Mouse (Mus musculus) forebrain, embryonic 13.5 days (tissue): ENCODE measurements at regions not wholly inside any gene's neighbourhood (a gene's known extent, or its start where the extent isn't known, plus 50 kb on each side); places are given as distances from the start of the nearest gene placed in this dataset.

Source experiments
- ATAC-seq: fragments of 200-750 bp; cut with Nextera tagmentation; 2 replicates; pipeline ENCODE4 v1.8.0; 2017
- H3K27ac ChIP-seq: fragments of 300-500 bp; sonication (generic); 2 replicates; pipeline ENCODE4 v1.5.1; 2015; ENCODE audit warnings: inconsistent platforms, mild to moderate bottlenecking, moderate library complexity
- H3K27me3 ChIP-seq: fragments of 300-500 bp; sonication (generic); 2 replicates; pipeline ENCODE4 v1.6.1; 2015; ENCODE audit warnings: mild to moderate bottlenecking, inconsistent platforms
- H3K36me3 ChIP-seq: fragments of 300-500 bp; sonication (generic); 2 replicates; pipeline ENCODE4 v1.6.1; 2015; ENCODE audit warnings: mild to moderate bottlenecking, inconsistent platforms; ENCODE audit not compliant: poor library complexity, severe bottlenecking
- H3K4me1 ChIP-seq: fragments of 300-500 bp; sonication (generic); 2 replicates; pipeline ENCODE4 v1.6.1; 2015; ENCODE audit warnings: inconsistent platforms
- H3K4me2 ChIP-seq: fragments of 300-500 bp; sonication (generic); 2 replicates; pipeline ENCODE4 v1.6.1; 2015; ENCODE audit warnings: inconsistent platforms, mild to moderate bottlenecking, moderate library complexity
- H3K4me3 ChIP-seq: fragments of 300-500 bp; sonication (generic); 2 replicates; pipeline ENCODE4 v1.5.1; 2015; ENCODE audit warnings: mild to moderate bottlenecking, inconsistent platforms
- H3K9ac ChIP-seq: fragments of 300-500 bp; sonication (generic); 2 replicates; pipeline ENCODE4 v1.6.1; 2015; ENCODE audit warnings: mild to moderate bottlenecking, inconsistent platforms
- H3K9me3 ChIP-seq: fragments of 300-500 bp; sonication (generic); replicated peaks from 2 replicates; pipeline ENCODE4 v1.6.1; 2016; ENCODE audit warnings: inconsistent platforms
- WGBS: fragments of 180-500 bp; shearing (Covaris S2); methylation state at CpG from one replicate; pipeline ENCODE4 v1.1.7; 2015; 5-methylcytosine and 5-hydroxymethylcytosine counted together

GRCm38 (mm10) chr3:140872511-140872910 lies 339.6 kb downstream of the Pdha2 start:
- 78% methylated on average over 1 of the region's 1 CpGs for WGBS
- H3K36me3 ChIP-seq = no peaks in the 10 kb centered on the region
- no peak for ATAC-seq

GRCm38 (mm10) chr3:140871261-140871660 lies 340.9 kb downstream of the Pdha2 start:
- 98% methylated on average over 2 of the region's 2 CpGs for WGBS
- H3K27ac ChIP-seq = no peak overlapping the region
- H3K4me3 ChIP-seq = no peak overlapping the region
- H3K36me3 ChIP-seq = no peaks in the 10 kb centered on the region
- no peaks in the 10 kb centered on the region for H3K9me3 ChIP-seq
- ATAC-seq = no peak
- H3K4me1 ChIP-seq = no peaks in the 10 kb centered on the region
- H3K9ac ChIP-seq = no peak overlapping the region
- no peaks in the 10 kb centered on the region for H3K27me3 ChIP-seq
- H3K4me2 ChIP-seq = no peak overlapping the region

More at GRCm38 (mm10) chr3:140872511-140872910, 339.6 kb downstream of the Pdha2 start:
- Histone ChIP-seq H3K9me3 (no peaks in the 10 kb centered on the region), H3K27me3 (no peaks in the 10 kb centered on the region), H3K4me1 (no peaks in the 10 kb centered on the region), H3K9ac (no peak overlapping the region), H3K4me3 (no peak overlapping the region), H3K27ac (no peak overlapping the region), H3K4me2 (no peak overlapping the region)

GRCm38 (mm10) chr3:140840197-140840596 lies 372.0 kb downstream of the Pdha2 start:
- Histone ChIP-seq H3K9me3 (no peaks in the 10 kb centered on the region), H3K4me3 (no peak overlapping the region), H3K9ac (no peak overlapping the region), H3K4me2 (no peak overlapping the region), H3K36me3 (no peaks in the 10 kb centered on the region), H3K4me1 (no peaks in the 10 kb centered on the region), H3K27ac (no peak overlapping the region), H3K27me3 (no peaks in the 10 kb centered on the region)
- 73% methylated on average over 2 of the region's 2 CpGs for WGBS
- ATAC-seq = no peak

GRCm38 (mm10) chr3:140837976-140838581 lies 374.1 kb downstream of the Pdha2 start:
- Histone ChIP-seq H3K4me1 (no peaks in the 10 kb centered on the region), H3K4me3 (no peak overlapping the region), H3K27ac (no peak overlapping the region), H3K4me2 (no peak overlapping the region), H3K36me3 (no peaks in the 10 kb centered on the region), H3K27me3 (no peaks in the 10 kb centered on the region), H3K9ac (no peak overlapping the region), H3K9me3 (no peaks in the 10 kb centered on the region)
- ATAC-seq = no peak
- WGBS = 87% methylated on average over 2 of the region's 2 CpGs

- Histone ChIP-seq H3K4me1 (no peaks in the 10 kb centered on the region), H3K9me3 (no peaks in the 10 kb centered on the region), H3K36me3 (no peaks in the 10 kb centered on the region), H3K4me2 (no peak overlapping the region), H3K9ac (no peak overlapping the region), H3K27ac (no peak overlapping the region), H3K4me3 (no peak overlapping the region), H3K27me3 (no peaks in the 10 kb centered on the region)
- ATAC-seq = no peak
These were observed 390.9 kb downstream of the Pdha2 start for GRCm38 (mm10) chr3:140821266-140821665.

GRCm38 (mm10) chr3:140805586-140805985 lies 406.6 kb downstream of the Pdha2 start:
- WGBS = 91% methylated on average over 2 of the region's 2 CpGs
- Histone ChIP-seq H3K9me3 (no peaks in the 10 kb centered on the region), H3K4me2 (no peak overlapping the region), H3K4me3 (no peak overlapping the region), H3K27me3 (no peaks in the 10 kb centered on the region), H3K36me3 (no peaks in the 10 kb centered on the region), H3K4me1 (no peaks in the 10 kb centered on the region), H3K9ac (no peak overlapping the region), H3K27ac (no peak overlapping the region)
- ATAC-seq = no peak

GRCm38 (mm10) chr3:140792943-140793342 lies 419.2 kb downstream of the Pdha2 start:
- 86% methylated on average over 2 of the region's 2 CpGs for WGBS
- H3K4me2 ChIP-seq = no peak overlapping the region

GRCm38 (mm10) chr3:140785700-140786099 lies 426.5 kb downstream of the Pdha2 start:
- no peak for ATAC-seq
- 75% methylated on average over 3 of the region's 3 CpGs for WGBS
- H3K27me3 ChIP-seq = no peaks in the 10 kb centered on the region
- no peaks in the 10 kb centered on the region for H3K36me3 ChIP-seq
- no peaks in the 10 kb centered on the region for H3K9me3 ChIP-seq
- no peak overlapping the region for H3K4me3 ChIP-seq
- no peak overlapping the region for H3K9ac ChIP-seq
- no peaks in the 10 kb centered on the region for H3K4me1 ChIP-seq
- H3K27ac ChIP-seq = no peak overlapping the region
- no peak overlapping the region for H3K4me2 ChIP-seq

More at GRCm38 (mm10) chr3:140792943-140793342, 419.2 kb downstream of the Pdha2 start:
- no peaks in the 10 kb centered on the region for H3K36me3 ChIP-seq
- no peaks in the 10 kb centered on the region for H3K4me1 ChIP-seq
- no peaks in the 10 kb centered on the region for H3K27me3 ChIP-seq
- ATAC-seq = no peak
- H3K9ac ChIP-seq = no peak overlapping the region
- no peak overlapping the region for H3K4me3 ChIP-seq
- no peak overlapping the region for H3K27ac ChIP-seq
- H3K9me3 ChIP-seq = no peaks in the 10 kb centered on the region

GRCm38 (mm10) chr3:140760051-140760450 lies 452.1 kb downstream of the Pdha2 start:
- Histone ChIP-seq H3K27me3 (no peaks in the 10 kb centered on the region), H3K27ac (no peak overlapping the region), H3K4me1 (no peaks in the 10 kb centered on the region), H3K36me3 (no peaks in the 10 kb centered on the region), H3K9ac (no peak overlapping the region), H3K4me3 (no peak overlapping the region), H3K9me3 (no peaks in the 10 kb centered on the region), H3K4me2 (no peak overlapping the region)
- no peak for ATAC-seq
- WGBS = 79% methylated on average over 4 of the region's 4 CpGs

GRCm38 (mm10) chr3:140744501-140744900 lies 467.7 kb downstream of the Pdha2 start:
- Histone ChIP-seq H3K36me3 (no peaks in the 10 kb centered on the region), H3K9ac (no peak overlapping the region), H3K9me3 (no peaks in the 10 kb centered on the region), H3K4me1 (no peaks in the 10 kb centered on the region), H3K27me3 (no peaks in the 10 kb centered on the region), H3K4me2 (no peak overlapping the region), H3K27ac (no peak overlapping the region), H3K4me3 (no peak overlapping the region)
- 62% methylated on average over 2 of the region's 2 CpGs for WGBS
- no peak for ATAC-seq

- Histone ChIP-seq H3K36me3 (no peaks in the 10 kb centered on the region), H3K4me2 (no peak overlapping the region), H3K9me3 (no peaks in the 10 kb centered on the region), H3K4me1 (no peaks in the 10 kb centered on the region), H3K27me3 (no peaks in the 10 kb centered on the region), H3K27ac (no peak overlapping the region), H3K4me3 (no peak overlapping the region), H3K9ac (no peak overlapping the region)
- ATAC-seq = no peak
- whole genome bisulfite sequencing = 84% methylated on average over 1 of the region's 1 CpGs
These were observed 471.7 kb downstream of the Pdha2 start for GRCm38 (mm10) chr3:140740430-140740829.

GRCm38 (mm10) chr3:140738654-140739369 lies 473.3 kb downstream of the Pdha2 start:
- no peaks in the 10 kb centered on the region for H3K4me1 ChIP-seq
- WGBS = 82% methylated on average over 8 of the region's 8 CpGs
- no peaks in the 10 kb centered on the region for H3K9me3 ChIP-seq
- H3K9ac ChIP-seq = no peak overlapping the region
- H3K4me2 ChIP-seq = no peak overlapping the region
- H3K36me3 ChIP-seq = no peaks in the 10 kb centered on the region
- H3K27me3 ChIP-seq = no peaks in the 10 kb centered on the region
- ATAC-seq = no peak
- no peak overlapping the region for H3K27ac ChIP-seq
- H3K4me3 ChIP-seq = no peak overlapping the region

GRCm38 (mm10) chr3:140716896-140717295 lies 495.3 kb downstream of the Pdha2 start:
- no peaks in the 10 kb centered on the region for H3K27me3 ChIP-seq
- no peak overlapping the region for H3K4me2 ChIP-seq
- no peak overlapping the region for H3K27ac ChIP-seq
- H3K36me3 ChIP-seq = no peaks in the 10 kb centered on the region
- H3K9me3 ChIP-seq = no peaks in the 10 kb centered on the region
- no peak overlapping the region for H3K9ac ChIP-seq
- no peak for ATAC-seq
- H3K4me1 ChIP-seq = no peaks in the 10 kb centered on the region
- no peak overlapping the region for H3K4me3 ChIP-seq
